Mouse (Mus musculus): ENCODE measurements around the gene Alyref. TPM values are rescaled to one million over a fixed set of nuclear protein-coding genes. Genes with fewer than 3 reads are reported as not detected.

Alyref gene
- polyA plus RNA-seq, 1 experiment from 2014 or later, result 277 TPM

DNA sequence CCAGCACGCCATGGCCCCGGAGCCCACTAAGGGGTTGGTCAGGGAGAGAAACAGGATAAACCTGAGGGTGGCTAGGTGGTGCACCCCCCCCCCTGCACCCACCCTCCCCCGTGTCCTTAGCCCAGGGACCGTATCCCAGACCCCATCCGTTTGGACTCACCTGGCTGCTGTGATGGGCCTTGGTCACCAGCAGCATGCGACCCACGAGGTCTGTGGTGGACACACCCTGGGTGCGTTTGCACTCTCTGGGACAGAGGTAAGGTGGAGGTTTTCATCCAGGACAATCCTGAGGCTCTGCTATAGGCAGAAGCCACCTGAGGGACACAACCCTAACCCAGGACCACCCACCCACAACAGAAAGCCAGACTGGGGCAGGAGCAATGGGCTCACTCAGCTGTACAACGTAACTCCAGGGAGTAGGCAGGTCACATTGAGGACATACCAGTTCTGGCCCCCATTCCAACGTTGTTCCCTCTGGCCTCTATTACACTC lies 15.4 kb upstream of the Alyref start:
- H3K4me1 ChIP-seq (replicated peaks), result peaks cover 56% of the 10 kb centered on the region
- no peak overlapping the region for H3K9ac ChIP-seq
- no peak overlapping the region for H3K4me2 ChIP-seq
- H3K36me3 ChIP-seq (replicated peaks), result peaks cover 67% of the 10 kb centered on the region
- peaks cover 6% of the 10 kb centered on the region for H3K27me3 ChIP-seq
- 87% methylated on average over 10 of the region's 10 CpGs for WGBS (ENCODE audit: insufficient replicate concordance)
- H3K27ac ChIP-seq (replicated peaks), result no peak overlapping the region
- no peak for ATAC-seq (ENCODE audit: insufficient read depth)
- H3K4me3 ChIP-seq (replicated peaks), result no peak overlapping the region
- no peaks in the 10 kb centered on the region for H3K9me3 ChIP-seq (replicated peaks)

GRCm38 (mm10) chr11:120612763-120613162 lies 14.6 kb upstream of the Alyref start:
- Histone ChIP-seq H3K4me3 (replicated peaks) (no peak overlapping the region), H3K4me2 (no peak overlapping the region), H3K27me3 (peaks cover 12% of the 10 kb centered on the region), H3K4me1 (replicated peaks) (peaks cover 53% of the 10 kb centered on the region), H3K36me3 (replicated peaks) (peaks cover 60% of the 10 kb centered on the region), H3K27ac (replicated peaks) (no peak overlapping the region), H3K9me3 (replicated peaks) (no peaks in the 10 kb centered on the region), H3K9ac (no peak overlapping the region)
- WGBS (ENCODE audit: insufficient replicate concordance), result 40% methylated on average over 6 of the region's 6 CpGs
- ATAC-seq (ENCODE audit: insufficient read depth), result no peak

DNA sequence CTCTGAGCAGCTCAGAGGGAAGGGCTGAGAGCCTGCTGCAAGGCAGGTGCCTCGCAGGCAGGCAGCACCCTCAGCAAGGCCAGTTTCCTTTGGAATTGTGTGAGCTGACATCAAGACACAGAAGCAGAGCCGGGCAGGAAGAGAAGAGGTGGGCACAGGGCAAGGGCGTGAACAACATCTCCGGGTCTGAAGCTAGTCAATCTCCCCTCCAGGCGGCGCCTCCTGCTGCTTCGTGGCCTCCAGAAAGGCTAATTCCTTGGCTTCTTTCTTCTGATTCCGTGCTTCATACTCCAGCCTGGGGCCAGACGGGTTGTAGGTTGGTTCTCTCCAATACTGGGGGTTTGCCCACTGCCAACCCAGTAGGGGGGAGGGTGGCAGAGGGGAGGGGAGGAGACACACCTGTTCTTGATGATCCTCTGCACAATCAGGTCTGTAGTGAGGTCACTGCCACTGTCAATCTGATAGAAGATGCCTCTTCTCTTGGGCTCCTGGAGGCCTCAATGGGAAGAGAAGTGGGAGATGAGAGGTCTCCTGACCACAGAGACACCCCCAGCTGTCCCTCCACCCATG lies 12.4 kb upstream of the Alyref start:
- no peak overlapping the region for H3K27ac ChIP-seq (replicated peaks)
- H3K36me3 ChIP-seq (replicated peaks), result peaks cover 62% of the 10 kb centered on the region
- no peak overlapping the region for H3K4me2 ChIP-seq
- H3K4me1 ChIP-seq (replicated peaks), result peaks cover 35% of the 10 kb centered on the region
- H3K9ac ChIP-seq, result no peak overlapping the region
- peaks cover 18% of the 10 kb centered on the region for H3K27me3 ChIP-seq
- no peak for ATAC-seq (ENCODE audit: insufficient read depth)
- no peak overlapping the region for H3K4me3 ChIP-seq (replicated peaks)
- H3K9me3 ChIP-seq (replicated peaks), result no peaks in the 10 kb centered on the region
- 75% methylated on average over 9 of the region's 9 CpGs for WGBS (ENCODE audit: insufficient replicate concordance)

- 25% methylated on average over 8 of the region's 8 CpGs for WGBS (ENCODE audit: insufficient replicate concordance)
- Histone ChIP-seq H3K4me3 (replicated peaks) (peak overlapping the region; percentile 38; the same call in 1 of the 2 replicates), H3K27ac (replicated peaks) (no peak overlapping the region), H3K9ac (peak overlapping the region; percentile 26; the same call in 1 of the 2 replicates), H3K4me2 (peak overlapping the region; percentile 60), H3K9me3 (replicated peaks) (no peaks in the 10 kb centered on the region), H3K36me3 (replicated peaks) (peaks cover 62% of the 10 kb centered on the region), H3K27me3 (peaks cover 18% of the 10 kb centered on the region), H3K4me1 (replicated peaks) (peaks cover 33% of the 10 kb centered on the region)
- ATAC-seq (ENCODE audit: insufficient read depth), result peak; percentile 45; the same call in 1 of the 2 replicates
Measured at GRCm38 (mm10) chr11:120609250-120609649, 11.1 kb upstream of the Alyref start.

GRCm38 (mm10) chr11:120608241-120609034 lies 10.3 kb upstream of the Alyref start, which contains the start of gene Npb:
Gene Npb (plus strand): TSS chr11:120608477.
- ATAC-seq (ENCODE audit: insufficient read depth), result peak; percentile 16; the same call in 1 of the 2 replicates
- H3K4me1 ChIP-seq (replicated peaks), result peaks cover 39% of the 10 kb centered on the region

GRCm38 (mm10) chr11:120606764-120607163 lies 8.6 kb upstream of the Alyref start:
- Histone ChIP-seq H3K4me2 (no peak overlapping the region), H3K27ac (replicated peaks) (no peak overlapping the region), H3K27me3 (peaks cover 18% of the 10 kb centered on the region), H3K4me3 (replicated peaks) (no peak overlapping the region), H3K36me3 (replicated peaks) (peaks cover 63% of the 10 kb centered on the region), H3K4me1 (replicated peaks) (peaks cover 49% of the 10 kb centered on the region), H3K9ac (no peak overlapping the region), H3K9me3 (replicated peaks) (no peaks in the 10 kb centered on the region)
- no peak for ATAC-seq (ENCODE audit: insufficient read depth)
- 66% methylated on average over 4 of the region's 4 CpGs for WGBS (ENCODE audit: insufficient replicate concordance)

More at GRCm38 (mm10) chr11:120608241-120609034, 10.3 kb upstream of the Alyref start, which contains the start of gene Npb:
- peak within 1 kb of the TSS; percentile 60 for H3K4me2 ChIP-seq
- H3K27ac ChIP-seq (replicated peaks), result peak within 1 kb of the TSS; percentile 57; the same call in 1 of the 2 replicates
- H3K27me3 ChIP-seq, result peaks cover 18% of the 10 kb centered on the region
- H3K9ac ChIP-seq, result peak within 1 kb of the TSS; percentile 26; the same call in 1 of the 2 replicates
- no peaks in the 10 kb centered on the region for H3K9me3 ChIP-seq (replicated peaks)
- 21% methylated on average over 45 of the region's 45 CpGs for WGBS (ENCODE audit: insufficient replicate concordance)
- H3K4me3 ChIP-seq (replicated peaks), result peak within 1 kb of the TSS; percentile 38
- H3K36me3 ChIP-seq (replicated peaks), result peaks cover 62% of the 10 kb centered on the region

DNA sequence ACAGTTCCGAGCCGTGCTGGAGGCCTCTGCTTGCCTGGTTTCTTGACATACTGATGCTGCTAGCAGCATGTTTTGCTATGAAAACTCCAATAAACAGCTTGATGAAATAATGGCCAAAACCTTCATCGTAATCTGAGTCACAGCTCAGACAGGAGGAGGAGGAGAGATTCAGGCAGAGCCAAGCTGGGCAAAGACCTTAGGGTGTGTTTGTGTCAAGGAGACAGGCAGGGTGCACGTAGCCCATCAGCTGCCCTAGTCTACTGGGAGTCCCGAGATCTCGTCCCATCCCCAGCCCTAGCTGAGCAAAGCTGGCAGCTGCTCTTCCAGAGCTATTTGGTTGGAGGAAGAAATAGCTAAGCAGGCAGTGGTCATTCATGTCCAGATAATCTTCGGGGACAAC lies 7.5 kb upstream of the Alyref start:
- 80% methylated on average over 7 of the region's 7 CpGs for WGBS (ENCODE audit: insufficient replicate concordance)
- Histone ChIP-seq H3K4me1 (replicated peaks) (peaks cover 53% of the 10 kb centered on the region), H3K27me3 (peaks cover 18% of the 10 kb centered on the region), H3K4me2 (no peak overlapping the region), H3K27ac (replicated peaks) (no peak overlapping the region), H3K36me3 (replicated peaks) (peaks cover 60% of the 10 kb centered on the region), H3K9ac (no peak overlapping the region), H3K9me3 (replicated peaks) (no peaks in the 10 kb centered on the region), H3K4me3 (replicated peaks) (no peak overlapping the region)
- ATAC-seq (ENCODE audit: insufficient read depth), result no peak

- Histone ChIP-seq H3K9ac (peak overlapping the region; percentile 33; the same call in 1 of the 2 replicates), H3K9me3 (replicated peaks) (no peaks in the 10 kb centered on the region), H3K36me3 (replicated peaks) (peaks cover 52% of the 10 kb centered on the region), H3K4me1 (replicated peaks) (peaks cover 60% of the 10 kb centered on the region), H3K4me3 (replicated peaks) (no peak overlapping the region), H3K27ac (replicated peaks) (peak overlapping the region; percentile 64), H3K4me2 (peak overlapping the region; percentile 54), H3K27me3 (peaks cover 12% of the 10 kb centered on the region)
- peak; percentile 50; the same call in 1 of the 2 replicates for ATAC-seq (ENCODE audit: insufficient read depth)
- WGBS (ENCODE audit: insufficient replicate concordance), result 13% methylated on average over 2 of the region's 2 CpGs
Measured at GRCm38 (mm10) chr11:120603545-120603944, 5.4 kb upstream of the Alyref start.

- Histone ChIP-seq H3K4me3 (replicated peaks) (no peak overlapping the region), H3K4me2 (no peak overlapping the region), H3K9me3 (replicated peaks) (no peaks in the 10 kb centered on the region), H3K36me3 (replicated peaks) (peaks cover 65% of the 10 kb centered on the region), H3K4me1 (replicated peaks) (peaks cover 76% of the 10 kb centered on the region), H3K27ac (replicated peaks) (0 out of 2 replicates have a peak overlapping the region, but pooled peaks have one; percentile 3), H3K27me3 (no peaks in the 10 kb centered on the region), H3K9ac (no peak overlapping the region)
- 80% methylated on average over 3 of the region's 3 CpGs for WGBS (ENCODE audit: insufficient replicate concordance)
- no peak for ATAC-seq (ENCODE audit: insufficient read depth)
Measured at GRCm38 (mm10) chr11:120600716-120601115, 2.6 kb upstream of the Alyref start.

- H3K27ac ChIP-seq (replicated peaks), result peak overlapping the region; percentile 97
- H3K36me3 ChIP-seq (replicated peaks), result peaks cover 64% of the 10 kb centered on the region
- no peak for ATAC-seq (ENCODE audit: insufficient read depth)
- WGBS (ENCODE audit: insufficient replicate concordance), result 42% methylated on average over 17 of the region's 17 CpGs
- peak overlapping the region; percentile 66 for H3K9ac ChIP-seq
- H3K4me2 ChIP-seq, result peak overlapping the region; percentile 95
- no peaks in the 10 kb centered on the region for H3K27me3 ChIP-seq
- peak overlapping the region; percentile 99 for H3K4me3 ChIP-seq (replicated peaks)
- H3K4me1 ChIP-seq (replicated peaks), result peaks cover 77% of the 10 kb centered on the region
- no peaks in the 10 kb centered on the region for H3K9me3 ChIP-seq (replicated peaks)
Measured at GRCm38 (mm10) chr11:120598990-120599549, 905 bp upstream of the Alyref start.
